Mouse (Mus musculus) spleen, postnatal 0 days (tissue): ENCODE results near the gene BC049715. TPM values are rescaled to one million over a fixed set of nuclear protein-coding genes. Genes with fewer than 3 reads are reported as not detected.

Experiments
- polyA plus RNA-seq: library from polyadenylated mRNA; unstranded; fragments of >200 nt; fragmentation: Nextera tagmentation; extraction: Ambion mirVana; gene quantifications from 2 replicates; pipeline ENCODE4 v1.2.1, GENCODE M21; 2015

The BC049715 gene
- polyA plus RNA-seq, result 1.2 TPM in 2 replicates

DNA sequence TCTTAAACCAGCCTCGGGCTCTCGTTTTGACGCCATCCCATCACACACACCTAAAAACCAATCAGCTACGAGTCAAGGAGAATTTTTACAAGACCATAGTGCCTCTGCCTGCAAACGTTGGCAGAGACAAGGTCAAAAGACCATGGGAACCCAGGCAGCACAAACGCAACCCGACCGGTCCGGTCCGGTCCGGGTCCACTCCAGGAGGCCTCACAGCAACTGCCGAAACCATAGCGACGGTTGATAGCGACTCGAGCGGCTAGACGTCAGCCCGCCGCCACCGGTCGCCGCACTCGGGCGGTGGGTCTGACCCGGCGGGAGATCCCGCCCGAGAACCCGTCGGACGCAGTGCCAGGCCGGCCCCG is at the start of gene BC049715:
Gene BC049715, plus strand, starts transcription at position 111 of the 365 bp plus-strand sequence.

DNA sequence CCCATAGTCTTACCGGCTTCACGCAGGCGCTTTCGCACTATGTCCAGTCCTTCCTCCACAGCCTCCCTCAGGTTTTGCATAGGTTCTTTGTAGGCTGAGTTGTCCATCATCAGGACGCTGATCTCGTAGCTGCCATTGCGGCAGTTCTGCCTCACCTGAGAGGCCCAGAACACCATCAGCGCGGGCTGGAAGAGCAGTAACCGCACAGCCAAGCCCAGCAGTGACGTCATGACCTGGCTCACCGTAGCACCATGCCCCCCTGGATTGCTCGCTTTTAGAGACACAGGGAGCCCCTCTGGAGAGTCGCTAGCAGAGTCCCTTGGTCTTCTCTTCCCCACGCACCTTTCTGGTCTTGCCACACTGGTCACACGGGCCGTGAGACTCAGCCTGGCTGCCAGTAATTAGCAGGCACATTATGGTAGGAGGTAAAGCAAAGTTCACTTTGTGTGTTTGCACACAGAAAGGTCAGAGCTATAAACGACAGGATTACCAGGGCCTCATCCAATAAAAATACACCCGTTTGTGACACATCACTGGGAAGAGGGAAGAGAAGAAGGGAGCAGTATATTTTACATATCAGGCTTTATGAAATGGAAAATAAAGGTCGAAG is 45.9 kb upstream of the BC049715 start, which contains the start of gene Gucy2c:
Gene Gucy2c, minus strand, starts transcription at position 389 of the 610 bp plus-strand sequence.

DNA sequence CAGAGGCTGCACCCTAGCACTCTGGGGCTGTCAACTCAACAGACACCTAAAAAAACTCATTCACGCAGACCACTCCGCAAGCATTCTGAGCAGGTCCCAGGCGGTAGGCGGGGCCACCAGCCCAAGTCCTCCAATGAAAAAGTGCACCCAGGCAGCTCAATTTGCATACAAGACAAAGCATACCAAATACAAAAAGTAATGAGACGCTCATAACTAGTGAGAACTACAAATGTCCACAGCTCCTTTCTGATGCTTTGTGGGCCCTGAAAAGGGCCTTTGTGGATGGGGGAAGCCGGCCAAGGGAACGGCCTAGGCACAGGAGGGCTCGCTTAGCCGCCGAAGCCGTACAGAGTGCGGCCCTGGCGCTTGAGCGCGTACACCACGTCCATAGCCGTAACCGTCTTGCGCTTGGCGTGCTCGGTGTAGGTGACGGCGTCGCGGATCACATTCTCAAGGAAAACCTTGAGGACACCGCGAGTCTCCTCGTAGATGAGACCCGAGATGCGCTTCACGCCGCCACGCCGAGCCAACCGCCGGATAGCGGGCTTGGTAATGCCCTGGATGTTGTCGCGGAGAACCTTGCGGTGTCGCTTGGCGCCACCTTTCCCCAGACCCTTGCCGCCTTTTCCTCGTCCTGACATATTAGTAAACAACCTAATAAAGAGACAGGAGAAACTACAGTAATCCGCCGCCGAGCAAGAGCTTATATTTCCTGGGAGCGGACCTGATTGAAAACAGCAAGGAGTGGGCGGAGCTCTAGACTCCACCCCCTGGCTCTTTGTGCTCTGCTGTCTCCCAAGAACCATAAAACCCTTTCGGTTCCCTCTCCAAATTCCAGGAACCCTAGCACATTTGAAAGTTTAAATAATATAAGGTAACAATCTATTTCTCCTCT is 23.4 kb upstream of the BC049715 start, which contains the start of gene Hist4h4:
Gene Hist4h4, minus strand, starts transcription at position 677 of the 895 bp plus-strand sequence.

DNA sequence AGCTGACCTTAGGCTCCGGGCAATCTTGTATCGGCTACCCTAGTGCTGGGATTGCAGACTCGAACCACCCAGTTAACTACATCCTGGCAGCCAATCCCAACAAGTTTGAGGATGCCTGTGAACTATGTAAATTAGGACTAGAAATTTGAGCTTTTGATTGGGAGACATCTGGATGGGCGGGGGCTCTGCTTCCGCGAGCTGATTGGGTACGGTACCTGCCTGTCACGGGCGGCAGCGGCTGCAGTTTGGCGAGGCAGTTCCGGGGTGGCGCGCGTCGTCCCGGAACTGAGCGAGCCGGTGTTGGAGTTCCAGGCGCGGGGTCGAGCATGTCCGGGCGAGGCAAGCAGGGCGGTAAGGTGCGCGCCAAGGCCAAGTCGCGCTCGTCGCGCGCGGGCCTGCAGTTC is 19.4 kb upstream of the BC049715 start, which contains the start of gene H2afj:
Gene H2afj, plus strand, starts transcription at position 231 of the 404 bp plus-strand sequence.

DNA sequence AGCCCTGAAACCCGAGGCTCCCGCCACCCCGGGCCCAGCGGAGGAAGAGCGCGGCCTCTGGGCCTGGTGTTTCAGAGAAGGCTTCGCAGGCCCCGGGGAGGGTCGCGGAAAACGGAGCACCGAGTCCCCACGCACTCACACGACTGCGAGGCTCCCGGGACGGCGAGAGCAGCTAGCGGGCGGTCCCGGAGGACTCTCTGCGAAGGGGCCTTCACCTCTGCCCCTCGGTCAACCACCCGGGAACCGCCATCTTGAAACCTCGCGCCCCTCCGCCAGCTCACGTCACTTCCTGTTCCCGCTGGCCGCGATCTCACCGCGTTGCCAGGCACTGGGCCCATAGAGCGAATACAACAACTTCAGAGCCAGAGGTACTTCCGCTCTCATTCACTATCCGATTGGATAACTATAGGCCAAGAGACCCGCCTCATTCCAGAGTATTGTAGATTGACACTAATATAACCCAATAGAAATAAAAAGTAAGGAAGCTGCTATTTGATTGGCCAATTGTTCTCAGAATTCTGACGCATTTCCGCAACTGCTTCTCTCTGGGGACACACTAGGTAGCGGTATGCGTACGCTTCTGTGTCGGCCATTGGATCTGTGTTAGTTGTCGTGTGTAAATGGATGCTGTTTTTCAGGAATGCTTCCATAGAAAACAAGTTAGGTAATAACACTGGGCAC is 595 bp downstream of the BC049715 start, which contains the start of gene Wbp11:
Gene Wbp11, minus strand, starts transcription at position 353 of the 681 bp plus-strand sequence.

DNA sequence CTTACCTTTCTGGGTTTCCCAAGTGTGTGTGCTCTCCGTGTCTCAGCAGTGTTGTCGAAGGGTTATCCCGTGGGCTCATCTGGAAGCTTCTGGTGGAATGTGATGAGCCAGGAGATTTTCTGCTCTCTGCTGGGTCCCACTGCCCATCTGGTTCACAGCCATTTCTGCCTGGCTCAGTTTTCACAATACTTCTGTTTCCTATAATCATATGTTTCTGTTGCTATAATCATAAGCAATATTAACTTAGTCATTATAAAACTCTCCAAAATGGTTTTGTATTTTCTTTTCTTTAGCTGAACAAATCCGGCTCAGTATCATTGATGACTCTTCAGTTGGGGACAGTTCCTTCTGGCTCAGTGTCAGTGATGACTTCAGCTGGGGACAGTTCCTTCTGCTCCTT is 7.9 kb downstream of the BC049715 start, which contains the start of gene Smco3:
Gene Smco3, minus strand, starts transcription at position 101 of the 400 bp plus-strand sequence.

DNA sequence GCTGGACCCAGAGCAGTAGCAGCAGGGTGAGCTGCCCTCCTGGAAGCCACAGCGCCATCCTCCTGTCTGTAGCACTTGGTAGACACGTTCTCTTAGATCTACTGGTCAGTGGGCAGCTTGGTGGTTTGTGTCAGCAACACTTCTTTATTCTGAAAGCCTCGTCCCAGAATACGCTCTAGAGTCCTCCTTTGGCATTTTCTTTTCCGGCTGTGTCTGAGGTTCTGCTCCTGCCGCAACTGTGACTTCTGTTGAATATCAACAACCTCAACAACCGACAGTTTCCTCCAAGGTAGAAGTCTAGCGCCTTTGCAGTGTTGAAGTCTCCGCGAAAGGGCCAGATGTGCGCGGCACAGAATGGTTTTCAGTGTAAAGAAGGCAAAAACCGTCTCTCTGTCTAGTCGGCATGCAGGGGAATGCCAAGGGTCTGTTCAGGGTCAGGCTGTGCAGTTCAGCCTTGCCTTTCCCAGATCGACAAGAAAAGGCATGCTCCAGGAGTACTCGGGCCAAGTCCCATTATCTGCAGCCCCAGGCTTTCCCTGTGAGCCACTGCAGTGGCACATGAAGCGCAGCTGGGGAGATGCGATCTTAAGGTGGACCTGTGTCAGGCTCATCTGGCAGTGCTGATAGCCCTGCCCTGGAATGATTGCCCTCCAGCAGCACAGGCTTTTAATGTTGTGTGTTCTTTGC is 29.9 kb downstream of the BC049715 start, which contains the start of gene Art4:
Gene Art4, minus strand, starts transcription at position 548 of the 687 bp plus-strand sequence.

DNA sequence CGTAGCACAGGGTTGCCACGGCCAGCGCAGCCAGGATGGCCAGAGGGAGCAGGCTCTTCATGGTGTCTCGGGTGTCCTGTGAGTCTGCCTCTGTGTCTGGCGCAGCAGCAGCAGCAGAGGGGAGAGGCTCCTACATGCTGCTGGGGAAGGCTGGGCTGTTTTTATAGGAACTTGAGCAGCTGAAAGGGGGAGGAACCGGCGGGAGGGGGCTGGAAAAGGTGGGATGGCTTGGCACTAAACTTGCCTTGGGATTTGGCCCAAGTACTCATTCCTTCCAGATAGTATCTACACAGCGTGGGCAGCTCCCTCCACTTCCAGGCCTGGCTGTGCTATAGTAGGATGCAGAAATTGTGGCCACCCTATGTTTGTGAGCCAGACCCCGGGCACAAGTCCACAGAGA is 48.2 kb downstream of the BC049715 start, which contains the start of gene Mgp:
Gene Mgp, minus strand, starts transcription at position 154 of the 400 bp plus-strand sequence.

Other genes with a start within 250 kb of the BC049715 start
- 36.9 and 50.8 TPM in 2 replicates for gene Plbd1, start 165.7 kb upstream of the BC049715 start, polyA plus RNA-seq
- gene Gucy2c, start 45.9 kb upstream of the BC049715 start, polyA plus RNA-seq, result 0.13 and 0.15 TPM in 2 replicates
- 3.0 and 4.6 TPM in 2 replicates for gene Hist4h4, start 23.2 kb upstream of the BC049715 start, polyA plus RNA-seq
- gene H2afj, start 19.4 kb upstream of the BC049715 start, polyA plus RNA-seq, result 258 and 277 TPM in 2 replicates
- gene Wbp11, start 607 bp downstream of the BC049715 start, polyA plus RNA-seq, result 61.2 and 64.8 TPM in 2 replicates
- gene Smco3, start 7.8 kb downstream of the BC049715 start, polyA plus RNA-seq, result 0.18 TPM in 1 of 2 replicates, not detected in the other
- 18.0 and 21.3 TPM in 2 replicates for gene Art4, start 30.1 kb downstream of the BC049715 start, polyA plus RNA-seq
- gene Mgp, start 48.2 kb downstream of the BC049715 start, polyA plus RNA-seq, result 80.3 and 109 TPM in 2 replicates
- 1.3 and 2.0 TPM in 2 replicates for gene Erp27, start 94.6 kb downstream of the BC049715 start, polyA plus RNA-seq
- gene Pde6h, start 96.2 kb downstream of the BC049715 start, polyA plus RNA-seq, result 0.05 and 0.72 TPM in 2 replicates
- 283 and 386 TPM in 2 replicates for gene Arhgdib, start 114.3 kb downstream of the BC049715 start, polyA plus RNA-seq